Mouse (Mus musculus): Measurements from ENCODE around the gene Rps15.
"Not testable (repeated sequence)": the region's sequence is repeated elsewhere in the genome, so short reads cannot be mapped to it uniquely, and the experiment has no call there.

The Rps15 gene

DNA sequence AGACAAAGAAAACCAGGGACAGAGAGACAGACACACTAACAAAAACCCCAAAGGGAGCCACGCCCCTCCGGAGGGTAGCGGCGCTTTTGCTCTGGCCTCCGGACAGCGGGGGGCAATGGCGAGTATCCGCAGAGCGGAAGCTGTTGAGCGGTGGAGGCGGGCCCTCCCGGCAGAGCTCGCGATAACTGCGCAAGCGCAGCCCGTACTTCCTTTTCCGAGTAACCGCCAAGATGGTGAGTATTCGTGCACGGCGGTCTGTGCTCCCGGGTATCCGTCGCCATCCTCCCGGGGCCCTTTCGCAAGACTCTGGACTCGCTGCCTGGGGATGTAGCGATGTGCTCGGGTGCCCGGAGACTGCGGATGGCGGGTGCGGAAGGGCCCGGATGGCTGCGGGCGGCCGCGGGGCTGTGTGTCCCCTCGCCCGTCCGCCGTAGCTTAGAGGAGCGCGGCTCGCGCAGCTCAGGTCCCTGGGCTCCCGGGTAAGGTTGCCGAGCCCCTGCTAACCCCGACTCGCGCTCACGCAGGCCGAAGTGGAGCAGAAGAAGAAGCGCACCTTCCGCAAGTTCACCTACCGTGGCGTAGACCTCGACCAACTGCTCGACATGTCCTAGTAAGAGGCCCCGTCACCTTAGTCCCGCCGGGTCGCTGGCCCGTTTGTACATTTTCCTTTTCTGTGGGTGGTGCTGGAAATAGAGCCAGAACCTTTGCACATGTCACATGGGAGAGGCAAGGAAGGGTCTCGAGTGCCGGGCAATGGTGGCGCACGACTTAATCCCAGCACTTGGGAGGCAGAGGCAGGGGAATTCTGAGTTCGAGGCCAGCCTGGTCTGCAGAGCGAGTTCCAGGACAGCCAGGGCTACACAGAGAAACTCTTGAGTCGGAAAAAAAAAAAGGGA is at the start of gene Rps15:
Gene Rps15, plus strand, starts transcription at position 203 of the 896 bp plus-strand sequence.
- DNase-seq: peak; percentile 96

DNA sequence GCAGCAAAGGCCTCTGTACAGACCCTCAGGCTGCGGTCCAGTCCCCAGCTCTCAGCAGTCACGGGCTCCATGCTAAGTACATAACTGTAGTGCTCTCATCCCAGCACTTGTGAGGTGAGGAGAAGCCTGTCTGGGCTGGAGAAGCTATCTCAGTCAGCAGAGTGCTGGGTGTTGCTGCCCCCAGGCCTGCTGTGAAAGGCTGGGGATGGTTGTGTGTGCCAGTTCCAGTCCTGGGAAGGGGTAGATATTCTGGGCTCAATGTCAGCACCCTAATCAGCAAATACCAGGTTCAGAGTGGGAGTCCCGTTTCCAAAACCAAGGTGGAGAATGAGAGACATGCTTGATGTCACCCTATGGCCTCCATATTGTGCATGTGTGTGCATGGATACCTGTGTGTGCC is 49.6 kb upstream of the Rps15 start:
- DNase-seq: no peak

DNA sequence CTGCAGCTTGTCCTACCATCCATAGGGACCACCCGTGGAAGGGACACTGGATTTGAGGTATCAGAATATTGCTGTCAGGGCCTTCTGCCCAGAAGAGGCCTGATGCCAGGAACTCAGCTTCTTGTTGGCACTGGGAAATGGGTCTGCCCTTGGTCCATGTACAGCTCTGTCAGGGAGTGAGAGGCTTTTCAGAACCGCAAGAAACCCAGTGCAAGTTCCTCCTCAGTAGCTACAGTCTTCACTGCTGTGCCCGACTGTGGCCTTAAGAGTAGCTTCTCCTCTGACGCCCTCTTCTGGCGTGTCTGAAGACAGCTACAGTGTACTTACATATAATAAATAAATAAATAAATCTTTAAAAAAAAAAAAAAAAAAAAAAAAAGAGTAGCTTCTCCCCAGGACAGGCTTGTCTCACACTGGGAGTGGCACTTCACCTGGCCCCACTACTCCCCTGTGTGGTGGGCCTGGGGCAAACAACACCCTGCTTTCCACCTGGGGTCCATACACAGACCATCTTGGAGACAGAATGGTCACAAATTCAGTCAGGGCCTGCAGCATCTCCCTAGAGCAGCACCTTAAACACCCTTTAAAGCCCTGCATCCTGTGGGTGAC is 47.4 kb upstream of the Rps15 start:
- peak; percentile 33 for DNase-seq

DNA sequence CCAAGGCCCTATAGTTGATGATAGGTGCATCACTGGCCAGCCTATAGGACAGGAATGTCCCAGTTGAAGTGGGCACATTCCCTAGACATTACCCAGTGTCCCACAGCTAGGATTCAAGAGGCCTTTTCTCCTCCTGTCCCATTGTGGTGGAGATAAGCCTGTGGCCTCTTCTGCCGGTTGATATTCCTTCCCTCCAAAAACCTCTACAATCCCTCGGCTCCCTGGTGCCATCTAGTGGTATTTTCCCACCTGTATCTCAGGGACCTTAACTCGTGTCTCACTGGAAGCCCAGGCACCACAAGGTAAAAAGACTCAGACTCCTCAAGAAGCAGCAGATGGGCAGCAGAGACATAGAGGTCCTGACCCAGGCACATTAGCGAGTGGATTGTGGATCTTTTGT is 46.7 kb upstream of the Rps15 start:
- DNase-seq: peak; percentile 90

DNA sequence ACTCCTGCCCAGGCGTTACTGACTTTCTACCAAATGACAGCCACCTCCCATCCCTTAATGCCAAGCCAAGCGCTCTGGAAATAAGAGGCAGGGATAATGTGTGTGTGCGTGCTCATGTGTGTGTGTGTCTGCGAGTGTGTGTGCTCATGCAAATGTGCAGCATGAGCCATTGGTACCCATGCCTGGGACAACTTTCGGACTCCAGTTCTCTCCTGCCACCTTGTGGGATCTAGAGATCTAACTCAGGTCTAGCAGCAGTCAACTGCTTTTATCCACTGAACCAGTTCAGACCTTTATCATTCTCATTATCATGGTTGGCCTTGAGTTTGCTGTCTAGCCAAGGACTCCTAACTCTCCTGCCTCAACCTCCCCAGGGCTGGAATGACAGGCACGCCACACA is 44.4 kb upstream of the Rps15 start:
- DNase-seq: no peak

DNA sequence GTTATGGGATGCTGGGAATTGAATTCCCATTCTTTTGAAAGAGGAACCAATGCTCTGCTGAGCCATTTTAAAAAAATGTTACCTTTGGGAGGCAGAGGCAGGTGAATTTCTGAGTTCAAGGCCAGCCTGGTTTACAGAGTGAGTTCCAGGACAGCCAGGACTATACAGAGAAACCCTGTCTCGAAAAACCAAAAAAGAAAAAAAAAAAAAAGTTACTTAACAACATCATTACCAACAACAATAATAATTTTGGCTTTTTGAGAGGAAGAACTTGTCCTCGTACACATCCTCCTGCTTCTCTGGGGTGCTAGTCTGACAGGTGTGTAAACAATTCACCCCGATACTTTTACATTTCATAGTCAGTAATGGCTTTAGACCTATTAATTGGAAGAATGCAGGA is 43.8 kb upstream of the Rps15 start:
- not testable (repeated sequence) for DNase-seq

DNA sequence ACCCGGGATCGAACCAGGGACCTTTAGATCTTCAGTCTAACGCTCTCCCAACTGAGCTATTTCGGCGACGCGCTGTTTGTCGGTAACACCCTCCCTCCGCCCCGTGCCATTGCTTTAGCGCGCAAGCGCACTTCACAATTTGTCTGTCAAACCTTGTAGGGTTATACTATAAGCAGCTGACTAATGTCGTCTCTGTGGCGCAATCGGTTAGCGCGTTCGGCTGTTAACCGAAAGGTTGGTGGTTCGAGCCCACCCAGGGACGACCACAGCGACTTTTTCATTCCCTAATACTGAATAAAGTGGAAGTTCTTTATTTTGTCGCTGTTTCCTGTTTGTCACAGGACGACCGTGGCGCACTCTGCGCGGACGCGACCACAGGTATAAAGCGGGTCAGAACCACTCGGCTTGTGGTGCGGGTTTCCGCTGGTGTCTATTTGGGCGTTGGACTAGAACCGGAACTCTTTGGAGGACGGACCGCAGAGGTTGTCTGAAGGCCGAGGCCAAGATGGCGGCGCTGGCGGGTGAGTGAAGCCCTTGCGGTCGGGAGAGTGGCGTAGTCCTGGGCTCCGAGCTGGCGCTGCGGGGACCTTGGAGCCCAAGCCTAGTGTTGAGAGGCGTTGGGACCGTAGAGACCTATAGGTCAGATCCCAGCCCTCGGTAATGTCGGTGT is 43.1 kb upstream of the Rps15 start, which contains the start of gene Ndufs7:
Gene Ndufs7, plus strand, starts transcription at position 151 of the 670 bp plus-strand sequence.
- peak; percentile 96 for DNase-seq

DNA sequence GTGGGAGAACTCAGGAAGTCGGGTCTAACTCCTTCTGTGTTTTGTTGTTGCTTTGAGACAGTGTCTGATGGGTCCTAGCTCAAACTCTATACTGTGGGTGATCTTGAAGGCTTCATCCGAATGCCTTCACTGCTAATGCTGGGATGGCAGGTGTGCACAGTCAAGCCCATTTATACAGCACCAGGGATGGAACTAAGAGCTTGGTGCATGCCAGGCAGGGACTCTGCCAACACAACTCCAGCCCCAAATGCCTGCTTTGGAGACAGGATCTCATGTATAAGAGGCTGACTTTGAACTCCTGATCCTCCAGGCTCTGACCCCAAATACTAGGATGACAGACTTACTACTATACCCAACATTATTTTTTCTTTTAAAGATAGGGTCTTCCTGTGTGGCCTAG is 42.2 kb upstream of the Rps15 start:
- DNase-seq: no peak

DNA sequence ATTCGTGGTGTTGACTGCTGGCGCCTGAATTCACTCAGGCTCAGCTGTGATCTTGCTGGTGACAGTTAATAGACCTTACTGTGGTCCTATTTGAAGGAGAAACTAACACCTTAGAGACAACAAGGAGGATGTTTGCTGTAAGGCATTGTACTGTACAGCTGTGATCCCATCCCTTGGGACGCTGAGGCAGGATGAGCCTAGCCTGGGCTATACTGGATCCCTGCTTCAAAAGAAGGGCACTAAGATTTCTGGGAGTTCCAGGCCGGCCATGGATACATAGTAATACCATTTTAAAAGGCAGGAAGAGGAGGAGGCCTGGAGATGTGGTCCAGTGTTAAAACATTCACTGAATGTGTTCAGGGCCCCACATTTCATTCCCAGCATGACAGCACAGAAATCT is 41.7 kb upstream of the Rps15 start:
- DNase-seq: no peak

DNA sequence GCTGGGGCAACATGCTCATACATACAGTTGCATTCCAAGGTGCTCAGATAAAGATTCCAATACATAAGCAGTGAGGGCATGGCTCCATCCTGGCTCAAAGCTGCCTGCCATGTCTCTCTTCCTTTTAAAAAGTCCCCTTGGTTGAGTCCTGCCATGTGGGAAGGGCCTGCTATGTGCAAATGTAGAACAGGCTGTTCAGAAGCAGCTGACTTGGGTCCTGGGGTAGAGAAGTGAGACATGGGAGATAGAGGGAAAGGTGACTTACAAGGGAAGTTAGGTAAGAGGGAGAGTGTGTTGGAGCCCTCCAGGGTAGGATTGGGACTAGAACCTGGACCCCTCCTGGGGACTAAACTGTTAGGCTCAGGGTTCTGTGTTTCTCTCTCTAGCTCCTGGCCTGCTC is 40.2 kb upstream of the Rps15 start:
- no peak for DNase-seq

DNA sequence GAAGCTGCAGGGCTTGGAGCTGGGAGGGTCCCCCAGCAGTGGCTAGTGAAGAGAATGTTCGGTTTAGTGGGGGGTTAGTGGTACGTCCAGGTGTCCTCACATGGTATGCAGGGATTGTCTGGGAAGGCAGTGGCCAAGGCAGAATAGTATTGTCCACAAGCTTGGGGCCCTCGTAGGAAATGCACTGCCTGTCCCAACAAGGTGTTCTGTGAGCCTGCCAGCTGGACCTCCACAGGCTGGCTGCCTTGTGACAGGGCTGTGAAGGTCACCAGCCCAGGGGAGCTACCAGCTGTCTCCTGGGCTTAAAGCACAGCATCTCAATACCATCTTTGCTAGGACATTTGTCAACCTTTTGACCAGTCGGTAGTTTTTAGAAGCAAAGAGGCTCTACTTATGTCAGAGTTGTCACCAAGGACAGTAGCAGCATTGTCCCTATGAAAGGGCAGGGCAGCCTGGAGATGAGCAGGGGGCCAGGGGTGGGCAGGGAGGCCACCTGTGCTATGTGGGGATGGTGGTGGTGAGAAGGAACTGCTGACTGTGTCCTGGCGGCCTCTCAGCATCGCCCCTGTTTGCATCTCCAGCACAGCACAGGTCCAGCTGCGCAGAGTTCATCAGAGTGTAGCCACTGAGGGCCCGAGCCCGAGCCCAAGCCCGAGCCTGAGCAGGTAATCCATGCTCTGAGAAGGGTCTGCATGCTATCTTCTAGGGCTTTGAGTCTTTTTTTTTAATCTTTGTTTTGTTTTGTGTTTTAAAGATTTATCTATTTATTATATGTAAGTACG is 39.6 kb upstream of the Rps15 start:
- no peak for DNase-seq

DNA sequence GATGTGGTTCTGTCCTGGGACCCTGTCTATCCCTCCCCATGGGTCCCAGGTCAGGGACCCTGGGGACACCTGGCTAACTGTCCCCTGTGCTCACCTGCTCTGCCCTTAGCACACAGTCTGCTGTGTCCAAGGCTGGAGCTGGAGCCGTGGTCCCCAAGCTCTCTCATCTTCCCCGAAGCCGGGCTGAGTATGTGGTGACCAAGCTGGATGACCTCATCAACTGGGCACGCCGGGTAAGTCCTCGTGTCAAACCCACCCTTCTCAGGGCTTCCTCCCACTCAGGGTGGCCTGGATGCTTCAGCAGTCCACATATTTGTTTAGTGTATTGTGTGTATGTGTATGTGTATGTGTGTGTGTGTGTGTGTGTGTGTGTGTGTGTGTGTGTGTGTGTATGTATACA is 38.7 kb upstream of the Rps15 start:
- no peak for DNase-seq

DNA sequence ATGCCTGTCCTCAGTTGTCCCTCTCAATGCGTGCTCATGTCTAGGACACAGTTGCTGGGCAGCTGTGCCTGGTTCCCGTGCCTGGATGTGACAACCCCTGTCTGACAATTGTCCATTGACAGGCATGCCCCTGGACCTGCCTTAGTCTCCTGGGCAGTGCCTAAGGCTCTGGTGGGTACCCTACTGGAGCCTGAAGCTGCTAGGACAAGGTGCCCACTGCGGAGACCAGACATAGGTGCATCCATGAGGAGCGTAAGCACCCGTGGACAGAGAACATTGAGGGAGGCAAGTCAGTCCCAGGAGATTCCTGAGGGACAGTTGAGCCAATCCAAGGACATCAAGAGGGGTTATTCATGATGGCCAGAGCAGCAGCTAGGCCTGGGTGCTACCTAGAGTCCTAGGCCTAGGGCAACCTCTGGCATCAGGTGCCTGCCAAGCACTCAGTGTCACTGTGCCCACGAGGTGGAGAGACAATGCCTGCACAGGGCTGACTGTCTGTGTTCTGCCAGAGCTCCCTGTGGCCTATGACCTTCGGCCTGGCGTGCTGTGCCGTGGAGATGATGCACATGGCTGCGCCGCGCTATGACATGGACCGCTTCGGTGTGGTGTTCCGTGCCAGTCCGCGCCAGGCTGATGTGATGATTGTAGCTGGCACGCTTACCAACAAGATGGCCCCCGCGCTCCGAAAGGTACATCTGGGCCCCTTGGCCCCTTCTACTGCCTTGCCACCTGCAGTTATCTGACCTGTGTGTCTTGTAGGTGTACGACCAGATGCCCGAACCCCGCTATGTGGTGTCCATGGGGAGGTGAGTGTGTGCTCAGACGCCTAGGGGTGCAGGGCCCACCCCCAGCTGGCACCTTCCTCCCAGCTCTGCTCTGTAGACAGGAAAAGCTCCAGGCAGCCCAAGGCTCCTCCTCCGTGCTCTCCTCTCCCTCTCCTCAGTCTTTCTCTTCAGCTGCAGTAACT is 37.6 kb upstream of the Rps15 start:
- DNase-seq: no peak

DNA sequence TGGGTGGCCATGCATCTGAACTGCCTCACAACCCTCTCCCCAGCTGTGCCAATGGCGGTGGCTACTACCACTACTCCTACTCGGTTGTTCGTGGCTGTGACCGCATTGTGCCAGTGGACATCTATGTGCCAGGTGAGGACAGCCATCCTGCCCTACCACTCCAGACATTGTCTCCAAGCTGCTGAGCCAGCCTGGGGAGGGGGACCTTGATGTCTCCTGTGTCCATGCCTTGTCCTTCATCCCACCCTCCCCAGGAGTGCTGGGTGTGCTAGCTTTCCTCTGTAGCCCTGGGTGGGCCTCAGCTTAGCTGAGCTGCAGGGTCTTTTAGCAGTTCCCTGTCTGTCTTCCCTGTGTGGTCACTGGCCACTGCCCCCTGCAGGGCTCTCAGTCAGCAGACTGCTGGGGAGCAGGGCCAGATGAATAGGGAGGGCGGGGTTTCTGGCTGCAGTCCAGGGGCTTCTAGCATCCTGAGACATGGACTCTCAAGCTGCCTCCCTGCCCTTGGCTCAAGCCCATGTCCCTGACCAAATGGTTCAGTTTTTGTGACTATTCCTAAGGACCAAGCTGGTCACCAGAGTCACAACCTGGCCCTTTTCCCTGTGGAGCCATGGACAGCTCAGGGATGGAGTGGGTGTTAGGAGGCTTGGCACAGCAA is 36.2 kb upstream of the Rps15 start:
- DNase-seq: peak; percentile 28

DNA sequence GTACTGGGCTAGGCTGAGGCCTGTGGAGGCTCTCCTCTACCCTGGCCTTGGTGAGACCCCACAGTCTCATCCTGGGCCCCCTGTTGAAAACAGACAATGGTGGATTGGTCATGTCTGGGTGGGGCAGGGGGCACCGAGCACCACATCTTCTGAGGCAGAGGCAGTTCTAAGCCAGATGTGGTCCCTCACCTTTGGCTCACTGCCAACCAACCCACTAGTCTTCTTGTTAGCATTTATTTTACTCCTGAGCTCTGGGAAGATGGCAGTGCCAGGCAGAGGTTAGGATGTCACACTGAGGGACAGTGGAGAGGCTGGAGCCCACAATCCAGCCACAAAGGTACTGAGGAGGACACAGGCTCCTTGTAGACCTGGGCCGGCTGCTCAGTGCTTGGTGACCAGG is 34.3 kb upstream of the Rps15 start:
- no peak for DNase-seq

DNA sequence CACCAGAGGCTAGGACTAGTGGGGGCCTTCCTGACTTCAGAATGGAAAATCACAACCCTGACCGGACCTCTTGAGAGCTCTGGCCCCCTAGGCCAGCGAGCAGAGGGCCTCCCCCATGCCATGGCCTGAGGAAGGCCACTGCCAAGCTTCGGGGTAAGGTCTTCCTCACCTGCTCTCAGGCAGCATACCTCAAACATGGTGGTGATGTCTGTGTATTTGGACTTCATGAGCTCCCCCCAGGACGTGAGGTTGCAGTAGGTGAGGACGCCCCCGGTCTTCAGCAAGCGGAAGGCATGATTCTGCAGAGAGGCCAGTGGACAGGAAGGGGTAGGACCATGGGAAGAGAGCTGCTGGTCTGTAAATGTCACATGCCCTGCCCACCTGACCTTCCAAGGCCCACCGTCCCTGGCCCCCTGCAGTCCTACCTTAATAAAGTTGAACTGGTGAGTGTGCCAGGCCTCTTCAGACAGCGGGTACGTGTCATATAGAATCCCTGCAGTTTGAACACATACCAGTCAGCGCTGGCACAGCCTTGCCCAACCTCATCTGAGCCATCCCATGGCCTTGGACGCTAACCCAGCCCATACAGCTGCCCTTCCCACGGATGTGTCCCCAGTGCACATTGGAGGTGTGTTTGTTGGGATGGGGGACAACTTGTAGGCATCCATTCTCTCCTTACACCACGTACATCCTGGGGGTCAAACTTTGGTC is 33.3 kb upstream of the Rps15 start:
- DNase-seq: no peak

DNA sequence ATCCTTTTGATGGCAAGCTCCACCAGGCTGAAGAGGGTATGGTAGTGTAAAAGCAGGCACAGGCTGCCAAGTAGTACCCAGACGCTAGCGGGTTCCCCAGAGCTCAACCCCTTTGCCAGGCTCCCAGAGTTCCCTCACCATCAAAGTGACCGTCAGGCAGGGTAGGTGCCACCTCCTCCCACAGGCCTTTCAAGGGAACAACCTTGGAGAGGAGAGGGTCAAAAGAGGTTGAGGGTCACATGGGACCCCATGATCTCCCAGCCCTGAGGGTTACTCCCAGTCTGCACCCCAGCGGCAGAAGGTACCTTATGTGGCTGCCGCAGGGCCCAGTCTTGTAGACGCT is 32.8 kb upstream of the Rps15 start:
- DNase-seq: no peak

DNA sequence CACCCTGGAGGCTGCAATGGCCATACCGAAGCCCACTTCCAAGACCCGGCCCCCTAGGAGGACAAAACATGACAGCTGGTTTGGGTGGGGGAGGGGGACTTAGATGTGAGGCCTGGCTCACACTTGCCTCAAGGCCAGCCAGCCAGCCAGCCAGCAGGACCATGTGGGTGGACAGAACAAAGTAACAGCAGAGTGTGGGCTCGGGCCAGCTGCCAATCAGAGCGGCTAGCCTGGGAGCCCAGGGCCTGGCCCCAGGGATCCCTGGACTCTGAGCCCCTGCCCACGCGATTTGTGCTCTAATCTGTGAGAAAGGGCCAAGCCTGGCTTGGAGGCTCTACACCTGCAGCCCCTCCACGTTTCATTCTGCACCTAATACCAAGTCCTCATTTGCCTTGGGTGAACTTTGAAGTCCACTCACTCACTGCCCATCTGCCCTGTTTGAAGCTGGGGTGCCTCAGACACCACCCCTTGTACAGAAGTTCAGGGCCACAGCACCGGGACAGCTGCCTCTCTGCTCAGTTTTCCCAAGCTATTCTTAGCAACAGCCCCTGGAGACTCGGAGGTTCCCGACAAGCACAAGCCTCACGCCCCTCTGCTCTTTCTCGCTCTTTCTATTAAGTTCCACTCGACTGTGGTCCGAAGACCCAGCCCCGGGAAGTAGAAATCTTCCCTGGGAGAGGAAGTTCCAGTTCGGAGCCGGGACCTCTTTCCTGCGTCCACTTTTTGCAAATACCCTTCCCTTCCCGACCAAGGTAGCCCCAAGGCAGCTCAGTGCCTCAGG is 32.2 kb upstream of the Rps15 start:
- no peak for DNase-seq

DNA sequence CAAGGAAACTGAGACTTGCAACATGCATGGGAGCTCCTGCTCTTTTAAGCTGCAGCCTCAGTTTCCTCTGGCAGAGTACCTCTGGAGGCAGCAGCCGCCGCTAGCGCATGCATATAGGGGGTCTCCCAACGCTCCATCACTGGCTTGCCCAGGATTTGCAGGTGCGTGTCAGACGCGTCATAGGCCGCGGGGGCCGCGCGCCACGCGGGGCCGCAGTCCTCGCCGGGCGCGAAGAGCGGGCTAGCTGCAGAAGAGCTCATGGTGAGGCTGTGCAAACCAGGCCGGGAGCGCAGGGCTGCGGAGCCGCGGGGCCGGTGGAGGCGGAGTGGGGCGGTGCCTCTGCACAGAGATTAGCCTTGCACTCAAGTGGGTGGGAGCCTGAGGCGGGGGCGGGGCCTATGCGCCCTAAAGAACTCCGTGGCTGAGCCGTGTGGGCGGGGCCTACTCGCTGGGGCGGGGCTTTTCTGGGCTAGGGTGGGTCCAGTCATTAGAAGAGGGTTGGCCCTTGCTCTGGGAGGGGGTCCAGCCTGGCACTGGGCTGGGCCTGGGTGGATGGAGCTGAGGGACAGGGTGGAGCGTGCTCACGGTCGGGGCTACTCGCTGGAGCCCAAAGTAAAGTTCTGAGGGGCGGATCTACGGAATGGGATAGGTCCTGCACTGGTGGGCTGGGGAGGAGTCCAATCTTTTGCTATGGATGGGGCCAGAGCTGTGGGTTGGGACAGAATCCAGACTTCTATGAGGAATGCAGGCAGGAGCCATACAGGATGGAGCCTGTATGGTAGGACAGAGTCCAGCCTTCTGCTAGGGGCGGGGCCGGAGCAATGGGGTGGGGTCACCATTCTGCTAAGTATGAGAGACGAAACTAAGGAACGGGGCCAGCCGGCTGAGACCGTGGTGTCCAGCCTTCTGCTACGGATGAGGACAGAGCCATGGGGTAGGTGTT is 31.3 kb upstream of the Rps15 start, which contains the start of the genes Gamt and Dazap1:
Gene Gamt, minus strand, starts transcription at position 371 of the 943 bp plus-strand sequence.
Gene Dazap1, plus strand, starts transcription at position 845 of the 943 bp plus-strand sequence.
- peak; percentile 100 for DNase-seq
